Mouse (Mus musculus) heart, postnatal 14 days (tissue): Measurements from ENCODE around the gene Smpd3. TPM values are rescaled to one million over a fixed set of nuclear protein-coding genes. Genes with fewer than 3 reads are reported as not detected.

Experiments
- DNase-seq, 2 experiments: peaks; one replicate each; pipeline ENCODE4 v3.0.0; 2021 to 2022
- intact Hi-C: fragments of 180-260 bp; cut with DNase I; formaldehyde crosslinking; loops from one replicate; pipeline ENCODE4 v1.15.1; 2025
- total RNA-seq, 2 experiments: library from RNA; stranded (reverse); gene quantifications; 2 replicates each; pipeline ENCODE4 v1.2.3; 2021

Smpd3 gene
- total RNA-seq, 2 experiments from 2014 or later = 5.3 to 5.6 TPM

DNA sequence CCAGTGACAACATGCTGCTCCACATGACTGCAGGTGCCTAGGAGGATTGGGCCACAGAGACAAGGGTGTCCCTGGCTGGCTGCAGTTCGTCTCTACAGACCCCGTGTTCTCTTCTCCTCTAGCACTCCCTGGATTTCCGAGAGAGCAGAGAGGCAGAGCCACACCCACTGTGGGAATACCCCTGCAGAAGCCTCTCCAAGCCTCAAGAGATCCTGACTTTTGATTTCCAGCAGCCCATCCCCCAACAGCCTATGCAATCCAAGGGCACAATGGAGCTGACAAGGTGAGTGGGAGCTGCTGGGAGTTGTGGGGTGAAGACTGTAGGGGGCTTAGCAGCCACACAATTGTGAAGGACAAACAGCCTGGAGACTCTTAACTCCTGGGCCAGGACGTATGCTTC, 87.6 kb downstream of the Smpd3 start:
- intact Hi-C loops = no loop called here

DNA sequence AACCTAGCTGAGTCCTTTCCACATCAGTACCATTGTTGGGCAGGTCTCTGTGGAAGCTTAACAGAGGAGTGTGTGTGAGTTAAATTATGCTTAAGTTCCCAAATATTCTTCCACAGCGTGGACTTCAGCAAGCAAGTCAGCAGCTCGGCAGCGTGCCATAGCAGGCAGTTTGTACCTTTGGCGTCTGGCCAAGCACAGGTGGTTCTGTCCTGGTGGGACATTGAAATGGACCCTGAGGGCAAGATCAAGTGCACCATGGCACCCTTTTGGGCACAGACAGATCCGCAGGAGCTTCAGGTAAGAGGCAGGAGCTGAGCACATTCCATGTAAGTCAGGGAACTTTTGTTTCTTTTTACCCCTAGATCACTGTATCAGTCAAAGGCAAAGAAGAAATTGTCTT, 100.7 kb downstream of the Smpd3 start:
- no peak for DNase-seq
- intact Hi-C loops = no loop called here

More for the DNA sequence above, 87.6 kb downstream of the Smpd3 start:
- no peak for DNase-seq

DNA sequence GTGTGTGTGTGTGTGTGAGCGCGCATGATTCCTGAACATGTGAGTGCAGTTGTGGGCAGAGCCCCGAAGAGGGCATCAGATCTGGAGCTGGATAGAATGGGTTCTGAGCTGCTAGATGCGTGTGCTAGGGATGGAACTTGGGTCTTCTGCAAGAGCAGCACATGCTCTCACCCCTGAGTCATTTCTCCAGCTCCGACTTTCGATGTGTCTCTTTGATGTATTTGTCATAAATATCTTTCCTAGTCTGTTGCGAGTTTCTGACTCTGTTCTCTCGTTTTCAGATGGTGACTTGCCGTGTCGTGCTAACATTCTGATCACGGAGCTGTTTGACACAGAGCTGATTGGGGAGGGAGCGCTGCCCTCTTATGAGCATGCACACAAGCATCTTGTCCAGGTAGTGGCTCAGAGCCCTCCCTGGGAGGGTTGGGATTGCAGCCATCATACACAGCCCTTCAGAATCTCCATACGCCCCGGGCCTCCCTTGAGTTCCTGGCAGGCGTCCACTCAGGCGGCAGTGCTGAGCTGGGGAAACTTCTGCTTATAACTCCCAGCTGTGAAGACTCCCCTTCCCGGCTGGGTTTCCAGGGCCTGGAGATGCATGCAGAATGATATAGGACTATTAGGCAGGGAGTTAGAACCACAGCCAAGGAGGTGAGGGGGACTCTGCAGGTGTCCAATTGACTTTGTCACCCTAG, 103.1 kb downstream of the Smpd3 start:
- intact Hi-C loops = no loop called here
- DNase-seq = peak in 1 of 2 experiments; percentile 15

- DNase-seq = no peak
- intact Hi-C loops = no loop called here
Measured at GRCm38 (mm10) chr8:106232751-106233150, 105.0 kb downstream of the Smpd3 start.

GRCm38 (mm10) chr8:106231536-106231935, 106.3 kb downstream of the Smpd3 start:
- no peak for DNase-seq
- intact Hi-C loops = no loop called here

DNA sequence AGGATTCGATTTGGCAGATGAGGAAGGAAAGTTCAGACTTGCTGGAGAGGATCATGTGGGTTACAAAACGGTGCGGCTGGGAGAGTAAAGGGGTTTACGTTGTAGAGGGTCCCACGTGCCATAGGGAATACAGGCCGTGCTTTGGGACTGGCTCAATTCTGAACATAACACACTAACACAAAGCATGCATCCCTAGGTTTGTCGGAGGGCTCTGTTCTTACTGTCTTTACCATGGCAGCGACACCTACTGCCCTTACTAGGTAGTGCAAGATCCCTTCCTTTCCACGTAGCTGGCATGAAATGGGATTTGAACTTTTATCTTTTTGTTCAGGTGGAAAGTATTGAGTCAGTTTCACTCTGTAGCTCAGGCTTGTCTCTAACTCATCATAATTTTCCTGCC, 111.2 kb downstream of the Smpd3 start:
- DNase-seq = peak; percentile 57 to 73
- intact Hi-C loops = loop anchor here (1.0 kb wide), 1 partner anchor 86 kb away; no protein-coding TSS in a partner anchor

- intact Hi-C loops = no loop called here
- no peak for DNase-seq
Measured at GRCm38 (mm10) chr8:106219620-106220019, 118.2 kb downstream of the Smpd3 start.

DNA sequence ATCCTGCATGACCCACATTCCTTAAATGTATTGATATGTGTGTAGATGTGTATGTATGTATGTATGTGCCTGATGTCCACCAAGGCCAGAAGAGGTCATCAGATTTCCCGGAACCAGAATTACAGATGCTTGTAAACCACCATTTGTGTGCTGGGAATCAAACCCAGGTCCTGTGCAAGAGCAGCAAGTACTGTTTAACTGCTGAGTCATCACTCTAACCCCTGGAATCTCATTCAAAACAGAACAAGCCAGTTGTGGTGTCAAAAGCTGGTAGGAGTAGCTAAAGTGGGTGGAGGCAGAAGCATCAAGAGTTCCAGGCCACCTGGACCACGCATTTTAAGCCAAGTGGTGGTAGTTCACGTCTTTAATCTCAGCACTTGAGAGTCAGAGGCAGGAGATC, 123.8 kb downstream of the Smpd3 start:
- intact Hi-C loops = loop anchor here (5.0 kb wide), 2 partner anchors 72 to 188 kb away; no protein-coding TSS in a partner anchor
- no peak for DNase-seq

- DNase-seq = no peak
- intact Hi-C loops = loop anchor here (2.0 to 5.0 kb wide), 3 partner anchors 45 to 191 kb away; no protein-coding TSS in a partner anchor
Measured at GRCm38 (mm10) chr8:106211421-106211820, 126.4 kb downstream of the Smpd3 start.

DNA sequence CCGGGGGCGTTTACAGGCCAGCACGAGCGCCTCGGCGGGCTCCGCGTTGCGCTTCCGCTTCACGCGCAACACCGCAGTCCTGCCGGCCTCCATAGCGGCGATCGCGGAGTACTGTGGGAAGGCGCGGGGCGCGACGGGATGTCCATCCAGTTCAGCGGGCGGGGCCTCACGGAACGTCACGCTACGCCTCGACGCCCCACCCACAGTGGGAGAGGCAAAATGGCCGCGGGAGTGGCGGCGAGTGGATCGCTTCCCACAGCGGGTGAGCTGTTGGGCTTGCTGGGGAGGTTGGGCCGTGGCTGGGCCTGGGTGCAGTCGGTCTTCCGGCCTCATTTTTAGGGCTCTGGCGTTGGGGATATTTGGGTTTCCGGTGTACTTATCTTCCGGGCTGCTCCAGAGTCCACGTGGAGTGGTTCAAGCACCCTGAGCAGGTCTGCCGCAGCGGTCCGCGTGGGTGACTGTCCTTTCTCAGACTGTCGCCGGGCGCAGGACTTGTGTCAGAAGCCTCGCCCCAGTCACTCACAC, 126.9 kb downstream of the Smpd3 start, which contains the start of the genes Slc7a6os and Prmt7:
Gene Slc7a6os (minus strand): TSS at position 115 of the 525 bp plus-strand sequence.
Gene Prmt7 (plus strand): TSS at position 116 of the 525 bp plus-strand sequence.
- peak; percentile 94 to 96 for DNase-seq
- intact Hi-C loops = loop anchor here (2.0 to 5.0 kb wide), 3 partner anchors 44 to 191 kb away; no protein-coding TSS in a partner anchor

DNA sequence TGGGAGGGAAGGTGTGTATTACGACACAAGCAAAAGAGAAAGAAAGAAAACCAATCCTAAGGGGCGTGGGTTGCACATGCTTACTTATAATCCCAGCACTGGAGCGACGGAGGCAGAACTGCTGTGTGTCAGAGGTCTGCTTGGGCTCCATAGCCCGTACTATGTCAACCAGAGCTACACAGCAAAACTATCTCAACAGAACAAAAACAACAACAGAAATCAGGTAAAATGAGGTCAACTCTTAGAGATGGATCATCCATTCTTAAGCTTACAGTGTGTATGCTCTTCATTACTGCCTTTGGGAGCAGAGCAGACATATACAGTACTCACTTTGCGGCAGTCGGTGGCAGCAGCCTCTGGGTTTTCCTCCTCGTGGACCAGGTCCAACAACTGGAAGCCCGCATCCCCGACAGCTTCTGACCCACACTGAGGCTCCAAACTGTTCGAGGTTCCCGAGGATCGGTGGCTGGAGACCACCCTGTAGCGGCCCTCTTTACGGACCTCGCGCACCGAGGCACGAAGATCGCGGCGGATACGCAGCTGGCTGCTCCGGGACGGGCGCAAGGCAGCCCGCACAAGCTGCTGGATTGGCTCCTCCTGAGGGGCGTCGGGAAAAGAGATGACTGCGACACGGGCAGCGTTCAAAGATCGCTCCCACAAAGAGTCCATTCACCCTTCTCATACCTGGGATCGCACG, 127.6 kb downstream of the Smpd3 start:
- DNase-seq = peak; percentile 22 to 47

More for the DNA sequence above, 127.6 kb downstream of the Smpd3 start:
- intact Hi-C loops = loop anchor here (2.0 to 5.0 kb wide), 3 partner anchors 43 to 192 kb away; no protein-coding TSS in a partner anchor

Other genes starting within 250 kb of the Smpd3 start
- 1 to 10 TPM in 1 of 2 experiments, under 1 TPM in 1; 0.45 to 1.0 TPM for gene Esrp2, start 201.0 kb downstream of the Smpd3 start, total RNA-seq
- 1 to 10 TPM; 5.5 to 8.1 TPM for gene Pla2g15, start 187.6 kb downstream of the Smpd3 start, total RNA-seq
- gene Slc7a6, start 169.1 kb downstream of the Smpd3 start, total RNA-seq = 10 to 100 TPM; 12.2 to 13.8 TPM
- gene Slc7a6os, start 127.1 kb downstream of the Smpd3 start, total RNA-seq = 10 to 100 TPM; 11.4 TPM
- gene Prmt7, start 127.1 kb downstream of the Smpd3 start, total RNA-seq = 10 to 100 TPM; 18.7 to 20.4 TPM
- 1 to 10 TPM; 4.1 to 4.3 TPM for gene Zfp90, start 77.3 kb upstream of the Smpd3 start, total RNA-seq
- not detected for gene 6030452D12Rik, start 162.5 kb upstream of the Smpd3 start, total RNA-seq
- gene Cdh3, start 172.9 kb upstream of the Smpd3 start, total RNA-seq = 1 to 10 TPM; 1.7 to 2.2 TPM
- 100 to 1,000 TPM in 1 of 2 experiments, 10 to 100 TPM in 1; 91.0 to 106 TPM for gene Gm10073, start 235.5 kb upstream of the Smpd3 start, total RNA-seq